Mouse (Mus musculus): ENCODE results near the gene D10Jhu81e. TPM values are rescaled to one million over a fixed set of nuclear protein-coding genes. Genes with fewer than 3 reads are reported as not detected.

D10Jhu81e gene
- total RNA-seq (2023), result 43.0 TPM

GRCm38 (mm10) chr10:78169281-78170042 is at the start of gene D10Jhu81e:
TSS of gene D10Jhu81e (minus strand) at chr10:78169782.

GRCm38 (mm10) chr10:78184531-78185380 is 15.2 kb upstream of the D10Jhu81e start, which contains the start of gene Pwp2:
TSS of gene Pwp2 (minus strand) at chr10:78185149.

Other genes starting within 250 kb of the D10Jhu81e start
- 3.9 TPM for gene Trpm2, start 199.2 kb downstream of the D10Jhu81e start, total RNA-seq (2023)
- 6.7 TPM for gene 1810043G02Rik, start 191.3 kb downstream of the D10Jhu81e start, total RNA-seq (2023)
- gene Pfkl, start 159.7 kb downstream of the D10Jhu81e start, total RNA-seq (2023), result 111 TPM
- gene Dnmt3l, start 127.8 kb downstream of the D10Jhu81e start, total RNA-seq (2023), result not detected
- gene Aire, start 126.2 kb downstream of the D10Jhu81e start, total RNA-seq (2023), result not detected
- gene Icosl, start 100.5 kb downstream of the D10Jhu81e start, total RNA-seq (2023), result 14.0 TPM
- 24.2 TPM for gene Pwp2, start 15.4 kb upstream of the D10Jhu81e start, total RNA-seq (2023)
- gene Trappc10, start 74.9 kb upstream of the D10Jhu81e start, total RNA-seq (2023), result 84.3 TPM
- gene Agpat3, start 182.7 kb upstream of the D10Jhu81e start, total RNA-seq (2023), result 108 TPM
- gene Rrp1, start 243.3 kb upstream of the D10Jhu81e start, total RNA-seq (2023), result 265 TPM